Mouse (Mus musculus): Measurements from ENCODE around the gene Srsf5. TPM values are rescaled to one million over a fixed set of nuclear protein-coding genes. Genes with fewer than 3 reads are reported as not detected.

Srsf5 gene
- total RNA-seq, 2 experiments from 2014 or later: 330 to 760 TPM

DNA sequence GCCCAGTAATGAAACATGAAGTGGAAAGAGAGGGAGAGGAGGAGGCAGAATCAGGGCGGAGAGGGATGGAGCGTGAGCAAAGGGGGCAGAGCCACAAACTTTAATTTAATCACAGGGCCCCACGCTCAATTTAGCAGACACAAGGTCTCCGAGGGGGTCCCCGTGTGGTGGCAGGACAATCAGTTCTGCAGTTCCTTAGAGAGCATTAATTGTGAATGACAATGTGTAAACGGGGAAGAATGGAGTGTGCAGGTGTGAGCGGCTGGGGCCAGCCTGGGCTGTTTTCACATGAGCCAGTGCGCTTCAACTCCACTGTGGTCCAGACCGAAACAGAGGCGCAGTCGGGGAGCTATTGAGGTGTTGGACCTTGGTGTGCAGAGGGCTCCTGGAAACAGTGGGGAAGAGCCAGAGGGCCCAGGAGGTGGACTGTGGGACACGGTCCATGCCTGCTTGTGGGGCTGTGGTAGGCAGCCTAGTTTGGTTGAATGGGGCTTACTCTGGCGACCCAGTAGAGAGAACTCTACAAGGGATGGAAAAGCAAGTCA, 45.7 kb downstream of the Srsf5 start:
- no peak for ATAC-seq (replicated peaks; ENCODE audit: low FRiP score, low TSS enrichment, poor library complexity, severe bottlenecking)

DNA sequence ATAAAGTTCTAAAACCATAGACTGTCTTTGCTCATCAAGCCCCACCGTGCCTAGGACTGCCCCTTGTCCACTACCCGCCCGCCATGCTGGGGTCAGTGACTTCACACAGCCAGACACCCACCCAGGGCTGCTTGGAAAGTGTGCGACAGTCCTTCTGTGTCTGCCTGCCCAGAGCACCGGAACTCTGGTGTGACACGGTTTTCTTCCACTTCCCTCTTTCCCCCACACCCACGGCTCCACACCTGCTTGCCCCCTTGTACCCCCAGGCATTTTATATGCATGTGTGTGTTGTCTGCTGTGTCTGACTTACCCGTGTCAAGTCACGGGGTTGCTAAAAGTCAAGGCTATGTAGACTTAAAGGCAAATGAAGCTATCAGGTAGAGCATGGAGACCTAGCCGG, 46.5 kb downstream of the Srsf5 start:
- no peak for ATAC-seq (replicated peaks; ENCODE audit: low FRiP score, low TSS enrichment, poor library complexity, severe bottlenecking)

DNA sequence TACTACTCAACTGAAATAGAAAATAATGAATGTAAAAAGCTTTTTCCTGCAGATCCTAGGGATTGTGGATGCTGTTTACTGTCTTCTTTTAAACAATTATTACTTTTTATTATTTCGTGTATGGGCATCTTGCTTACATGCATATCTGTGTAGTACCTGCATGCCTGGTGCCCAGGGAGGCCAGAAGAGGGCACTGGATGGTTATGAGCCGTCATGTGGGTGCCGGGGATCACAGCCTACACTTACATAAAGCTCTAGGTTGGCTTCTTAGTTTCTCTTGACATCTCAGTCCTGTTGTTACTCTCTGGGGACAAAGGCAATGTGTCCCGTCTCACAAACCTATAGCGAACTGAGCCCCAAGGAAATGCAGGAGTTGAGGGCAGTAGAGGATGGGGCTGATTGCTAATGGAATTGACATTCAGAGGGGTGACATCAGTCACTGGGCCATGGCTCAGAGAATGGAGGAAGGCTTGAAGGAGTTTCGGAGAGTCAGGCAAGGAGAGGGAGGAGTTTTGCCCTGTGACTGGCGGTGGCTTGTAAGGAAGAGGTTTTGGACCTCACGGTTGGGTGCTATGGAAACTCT, 47.3 kb downstream of the Srsf5 start:
- no peak for ATAC-seq (replicated peaks; ENCODE audit: low FRiP score, low TSS enrichment, poor library complexity, severe bottlenecking)

DNA sequence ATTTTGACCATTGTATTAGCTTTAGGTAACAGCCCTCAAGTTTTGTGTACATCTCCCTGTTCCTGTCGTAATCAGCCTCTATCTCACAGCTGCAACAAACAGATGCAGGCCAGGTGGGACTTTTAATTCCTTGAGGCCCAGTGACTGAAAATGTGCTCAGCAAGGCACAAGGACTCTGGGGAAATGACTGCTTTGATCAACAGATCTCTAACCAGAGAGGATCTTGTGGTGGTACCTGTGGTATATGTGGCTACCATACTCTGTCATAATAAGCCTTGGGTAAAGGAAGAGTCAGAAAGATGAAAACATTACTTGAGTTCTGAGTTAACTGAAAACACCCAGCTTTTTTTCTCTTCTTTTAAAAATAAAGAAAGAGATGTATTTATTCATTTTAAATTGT, 48.5 kb downstream of the Srsf5 start:
- ATAC-seq (replicated peaks; ENCODE audit: low FRiP score, low TSS enrichment, poor library complexity, severe bottlenecking): no peak

DNA sequence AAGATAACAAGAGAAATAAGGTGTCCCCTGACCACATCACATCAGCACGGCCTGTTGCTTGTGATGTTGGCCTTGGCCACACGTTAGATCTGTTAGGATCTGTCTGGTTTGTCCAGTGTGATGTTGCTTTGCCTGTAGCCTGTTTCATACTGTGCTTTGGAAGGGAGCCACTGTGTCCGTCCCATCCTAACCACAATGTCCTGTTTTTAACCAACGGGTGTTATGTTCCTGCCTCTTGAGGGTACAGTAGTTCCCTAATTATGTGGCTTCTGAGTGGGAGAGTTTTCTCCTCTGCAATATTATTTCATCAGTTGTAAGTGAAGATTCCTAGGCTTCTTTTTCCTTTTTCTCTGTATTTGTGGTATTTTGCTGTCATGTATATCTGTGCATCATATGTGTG, 50.0 kb downstream of the Srsf5 start:
- ATAC-seq (replicated peaks; ENCODE audit: low FRiP score, low TSS enrichment, poor library complexity, severe bottlenecking): no peak

DNA sequence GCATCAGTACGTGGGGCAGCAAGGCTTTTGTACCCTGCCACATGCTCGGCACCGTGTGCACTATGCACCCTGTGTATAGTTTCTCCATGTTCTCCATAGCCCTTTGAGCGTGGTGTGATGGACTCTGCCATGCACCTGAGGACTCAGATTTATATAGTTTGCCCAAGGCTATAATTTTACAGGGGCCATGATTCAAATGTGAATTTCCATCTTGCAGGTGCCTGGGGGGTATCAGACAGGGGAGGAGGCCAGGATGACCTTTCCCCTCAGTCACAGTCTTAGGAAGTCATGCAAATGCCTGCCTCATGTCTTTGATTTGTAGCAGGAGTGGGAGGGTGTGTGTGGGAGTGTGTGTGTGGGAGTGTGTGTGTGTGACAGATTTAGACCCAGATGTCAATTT, 52.3 kb downstream of the Srsf5 start:
- ATAC-seq (replicated peaks; ENCODE audit: low FRiP score, low TSS enrichment, poor library complexity, severe bottlenecking): no peak

DNA sequence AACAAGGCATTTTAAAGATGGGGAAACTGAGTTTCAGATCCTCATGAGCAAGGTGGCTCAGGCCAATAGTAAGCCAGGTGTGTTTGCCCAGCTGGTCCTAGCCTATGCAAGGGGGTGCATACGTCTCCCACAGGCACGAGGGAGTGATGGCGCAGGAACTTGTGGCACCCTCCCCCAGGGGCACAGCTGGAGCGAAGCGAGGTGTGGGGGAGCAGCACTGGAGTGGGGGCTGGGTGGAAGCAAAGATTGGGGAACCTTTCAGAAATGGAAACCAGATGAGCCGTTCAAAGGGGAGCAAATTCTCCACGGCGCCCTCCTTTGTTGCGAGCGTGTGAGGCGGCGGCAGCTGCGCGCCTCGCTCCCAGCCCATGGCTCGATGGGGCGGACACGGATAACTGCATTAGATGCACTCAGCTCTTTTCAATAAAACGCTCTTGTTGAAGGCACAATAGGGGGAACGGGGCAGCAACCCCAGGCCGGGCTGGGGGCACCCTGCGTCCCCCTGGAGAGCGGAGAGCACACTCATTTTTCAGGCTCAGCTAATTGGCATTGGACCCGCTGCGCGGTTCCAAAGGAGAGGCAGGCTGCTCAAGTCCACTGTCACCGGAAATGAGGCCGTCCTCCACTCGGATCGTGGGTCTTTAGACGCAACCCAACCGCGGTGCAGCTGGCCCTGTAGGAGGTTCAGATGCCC, 53.4 kb downstream of the Srsf5 start:
- ATAC-seq (replicated peaks; ENCODE audit: low FRiP score, low TSS enrichment, poor library complexity, severe bottlenecking): no peak

Other genes starting within 250 kb of the Srsf5 start
- gene Ccdc177, start 184.8 kb upstream of the Srsf5 start, total RNA-seq (2014; fragmentation: Nextera tagmentation): not detected in 2 replicates
- not detected in 2 replicates for gene Ccdc177, start 184.8 kb upstream of the Srsf5 start, total RNA-seq (2017)
- gene Susd6, start 155.0 kb upstream of the Srsf5 start, total RNA-seq (2014; fragmentation: Nextera tagmentation): 26.0 and 27.0 TPM in 2 replicates
- gene Susd6, start 155.0 kb upstream of the Srsf5 start, total RNA-seq (2017): 17.3 and 26.4 TPM in 2 replicates
- not detected in 2 replicates for gene Slc10a1, start 23.2 kb downstream of the Srsf5 start, total RNA-seq (2014; fragmentation: Nextera tagmentation)
- 1.8 TPM in 1 of 2 replicates, not detected in the other for gene Slc10a1, start 23.2 kb downstream of the Srsf5 start, total RNA-seq (2017)
- gene Smoc1, start 81.3 kb downstream of the Srsf5 start, total RNA-seq (2014; fragmentation: Nextera tagmentation): 1.0 and 1.2 TPM in 2 replicates
- gene Smoc1, start 81.3 kb downstream of the Srsf5 start, total RNA-seq (2017): 0.42 TPM in 1 of 2 replicates, not detected in the other